In the genomic region with DNA sequence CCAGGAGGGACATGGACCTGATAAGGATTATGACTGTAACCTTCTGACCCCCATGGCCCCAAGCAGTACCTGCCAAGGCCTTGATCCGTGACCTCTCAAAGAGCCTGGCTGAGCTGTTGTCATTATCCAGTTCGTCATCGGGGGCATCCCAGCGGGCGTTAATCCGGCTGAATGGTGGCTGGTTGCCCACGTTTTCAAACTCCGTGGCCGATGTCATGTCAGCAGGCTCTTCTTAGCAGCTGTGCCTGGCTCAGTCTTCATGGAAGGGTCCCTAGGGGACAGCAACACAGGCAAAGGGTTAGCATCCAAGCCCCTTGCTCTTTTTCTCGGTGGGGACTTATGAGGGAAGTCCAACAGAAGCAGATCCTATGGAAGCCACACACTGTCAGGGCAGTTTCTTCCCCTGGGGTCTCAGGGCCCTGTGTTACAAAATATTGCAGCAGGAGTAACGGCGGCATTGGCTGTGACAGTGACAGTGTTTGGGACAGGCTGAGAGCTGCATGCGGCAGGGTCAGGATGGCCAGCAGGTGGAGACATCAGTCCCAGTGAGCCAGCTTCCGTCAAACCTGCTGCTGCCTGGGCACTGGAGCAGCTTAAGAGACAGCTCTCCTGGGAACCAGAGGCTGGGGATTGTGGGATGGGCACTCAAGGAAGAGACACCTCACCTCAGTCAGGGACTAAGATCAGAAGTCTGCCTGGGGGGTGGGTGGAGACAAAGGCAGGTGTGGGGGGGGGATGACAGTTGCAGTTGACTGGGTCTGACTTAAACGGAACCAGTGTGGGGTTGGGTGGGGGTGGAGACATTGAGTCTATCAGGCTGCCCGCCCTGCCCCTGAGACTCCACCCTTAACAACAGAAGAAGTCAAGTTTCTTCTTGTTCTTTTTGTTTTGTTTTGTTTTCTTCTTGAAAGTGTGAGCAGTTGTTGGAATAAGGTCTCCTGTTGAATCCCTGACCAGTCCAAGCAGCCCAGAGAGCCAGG, we compare ENCODE assay signal across 9 mouse cellular contexts.
A peak's percentile ranks its signal among the peaks of the same experiment; 100 is the strongest.
DNase-seq lines count a peak whose midpoint lies in the region; ATAC-seq and TF ChIP-seq lines count a peak whose summit lies in the region.
"Had no signal": no experiment of that assay in that cellular context is flagged by ENCODE, and none has a peak within 500 bp of the region (broad histone marks: within the 10 kb centered on the region; RNA-seq: fewer than 3 reads in every experiment).

No protein-coding gene starts in this region.

- H3K9me3 ChIP-seq in kidney, embryonic 14.5 days (ENCODE audit: control insufficient read depth, low read length), result peaks cover 4% of the 10 kb centered on the region; the same call in 1 of the 2 replicates
- 0 out of 2 replicates have a peak, but pooled peaks cover 8% of the 10 kb centered on the region for H3K9me3 ChIP-seq in hindbrain, embryonic 13.5 days
- H3K9me3 ChIP-seq: lung, embryonic 15.5 days had no signal

- H3K9ac ChIP-seq in kidney, embryonic 14.5 days (ENCODE audit: low read depth, low read length), result no peak overlapping the region
- no peak overlapping the region for H3K9ac ChIP-seq in hindbrain, embryonic 13.5 days
- H3K9ac ChIP-seq: lung, embryonic 15.5 days had no signal

- H3K4me2 ChIP-seq in kidney, embryonic 14.5 days (replicated peaks; ENCODE audit: low read depth, low read length), result no peak overlapping the region
- H3K4me2 ChIP-seq in hindbrain, embryonic 13.5 days, result no peak overlapping the region
- H3K4me2 ChIP-seq: lung, embryonic 15.5 days had no signal

- H3K4me3 ChIP-seq in kidney, embryonic 14.5 days (ENCODE audit: low read length), result no peak overlapping the region
- peak overlapping the region; percentile 45 for H3K4me3 ChIP-seq in gastrocnemius, adult 2 months
- H3K4me3 ChIP-seq in hindbrain, embryonic 13.5 days, result no peak overlapping the region
- H3K4me3 ChIP-seq: lung, embryonic 15.5 days had no signal

- TF ChIP-seq CTCF in gastrocnemius, adult 2 months (IDR thresholded peaks at IDR 0.05), result peak; percentile 88

- DNase-seq in kidney, adult 11 months, result peak; percentile 45
- DNase-seq in cerebellum, postnatal 14 days, result peak; percentile 88
- DNase-seq in gastrocnemius, adult 2 months, result peak; percentile 85
- DNase-seq in left cerebral cortex, postnatal 14 days (ENCODE audit: low spot score in 2 of 2), result peak; percentile 57 to 73
- DNase-seq in mesoderm, embryonic 11.5 days (ENCODE audit: low read depth, low spot score), result peak; percentile 64
- DNase-seq in right cerebral cortex, postnatal 14 days, result peak; percentile 59

- H3K4me1 ChIP-seq in kidney, embryonic 14.5 days (ENCODE audit: control insufficient read depth, insufficient read depth, low read length), result peaks cover 16% of the 10 kb centered on the region
- H3K4me1 ChIP-seq in hindbrain, embryonic 13.5 days (replicated peaks), result peaks cover 20% of the 10 kb centered on the region

- intact Hi-C loops in gastrocnemius, adult 2 months (cut with DNase I), result loop anchor here (1.0 kb wide), 2 partner anchors 60 to 70 kb away; partner anchors contain the start of gene Sptb
- intact Hi-C loops in left cerebral cortex, postnatal 14 days (cut with DNase I), result loop anchor here (5.0 kb wide), 2 partner anchors 62 to 72 kb away; partner anchors contain the start of gene Sptb

- no peak overlapping the region for H3K27ac ChIP-seq in kidney, embryonic 14.5 days (ENCODE audit: low read depth, low read length)
- peak overlapping the region; percentile 95 for H3K27ac ChIP-seq in gastrocnemius, adult 2 months
- H3K27ac ChIP-seq in hindbrain, embryonic 13.5 days, result no peak overlapping the region
- H3K27ac ChIP-seq: lung, embryonic 15.5 days had no signal

- 55% methylated on average over 16 of the region's 16 CpGs for whole genome bisulfite sequencing in kidney, embryonic 14.5 days
- WGBS in hindbrain, embryonic 13.5 days, result 39% methylated on average over 16 of the region's 16 CpGs

- no peaks in the 10 kb centered on the region for H3K36me3 ChIP-seq in kidney, embryonic 14.5 days (ENCODE audit: control insufficient read depth, insufficient read depth, low read length)
- H3K36me3 ChIP-seq in hindbrain, embryonic 13.5 days, result no peaks in the 10 kb centered on the region
- H3K36me3 ChIP-seq: lung, embryonic 15.5 days had no signal

- no peak for ATAC-seq in kidney, embryonic 14.5 days (ENCODE audit: low FRiP score, low TSS enrichment)
- ATAC-seq in hindbrain, embryonic 13.5 days (ENCODE audit: low FRiP score), result peak; percentile 59; the same call in 1 of the 2 replicates

- no peaks in the 10 kb centered on the region for H3K27me3 ChIP-seq in kidney, embryonic 14.5 days (ENCODE audit: control insufficient read depth, insufficient read depth, low read length)
- H3K27me3 ChIP-seq in hindbrain, embryonic 13.5 days, result no peaks in the 10 kb centered on the region
- H3K27me3 ChIP-seq: lung, embryonic 15.5 days had no signal
